Comparison of ENCODE assay signal across 14 mouse cellular contexts in genomic region chr15:74423001-74423400, GRCm38 (mm10).
"Had no signal": no experiment of that assay in that cellular context is flagged by ENCODE, and none has a peak within 500 bp of the region (broad histone marks: within the 10 kb centered on the region; RNA-seq: fewer than 3 reads in every experiment).

No protein-coding gene starts in this region.

- H3K9ac ChIP-seq: kidney, embryonic 15.5 days; limb, embryonic 15.5 days; liver, embryonic 12.5 days; lung, embryonic 14.5 days; midbrain, embryonic 15.5 days; neural tube, embryonic 13.5 days; stomach, embryonic 15.5 days had no signal

- H3K4me3 ChIP-seq: kidney, embryonic 15.5 days; limb, embryonic 15.5 days; liver, embryonic 12.5 days; midbrain, embryonic 15.5 days; neural tube, embryonic 13.5 days; stomach, embryonic 15.5 days had no signal

- H3K27me3 ChIP-seq: kidney, embryonic 15.5 days; limb, embryonic 15.5 days; liver, embryonic 12.5 days; midbrain, embryonic 15.5 days; neural tube, embryonic 13.5 days; stomach, embryonic 15.5 days had no signal

- ATAC-seq: liver, embryonic 12.5 days; midbrain, embryonic 15.5 days had no signal

- H3K4me1 ChIP-seq: kidney, embryonic 15.5 days; limb, embryonic 15.5 days; liver, embryonic 12.5 days; midbrain, embryonic 15.5 days; neural tube, embryonic 13.5 days; stomach, embryonic 15.5 days had no signal

- DNase-seq: kidney, postnatal 14 days; lung, embryonic 14.5 days; lung, postnatal 14 days; retina, postnatal 1 day; right cerebral cortex, postnatal 4 days; spleen, adult 18-20 months; thymus, adult 2 months; thymus, postnatal 36 days had no signal

- H3K36me3 ChIP-seq: kidney, embryonic 15.5 days; limb, embryonic 15.5 days; liver, embryonic 12.5 days; midbrain, embryonic 15.5 days; neural tube, embryonic 13.5 days; stomach, embryonic 15.5 days had no signal

- H3K27ac ChIP-seq: kidney, embryonic 15.5 days; limb, embryonic 15.5 days; liver, embryonic 12.5 days; midbrain, embryonic 15.5 days; neural tube, embryonic 13.5 days; stomach, embryonic 15.5 days had no signal

- H3K9me3 ChIP-seq: kidney, embryonic 15.5 days; limb, embryonic 15.5 days; liver, embryonic 12.5 days; midbrain, embryonic 15.5 days; neural tube, embryonic 13.5 days; stomach, embryonic 15.5 days had no signal

- H3K4me2 ChIP-seq: kidney, embryonic 15.5 days; limb, embryonic 15.5 days; liver, embryonic 12.5 days; lung, embryonic 14.5 days; midbrain, embryonic 15.5 days; neural tube, embryonic 13.5 days; stomach, embryonic 15.5 days had no signal
